Mouse (Mus musculus) spleen, embryonic (tissue): ENCODE data around the gene Kcna7.

ENCODE experiments used
- CTCF ChIA-PET: fragments of 350-600 bp; sonication (Branson Sonifier 250); formaldehyde crosslinking; loops from one replicate; lab custom pipeline; 2022; lab: Charles Lee

Kcna7 gene

GRCm38 (mm10) chr7:45395129-45395541 lies 10.3 kb upstream of the Kcna7 start:
- CTCF ChIA-PET = interaction anchor here (0.7 kb wide), 1 partner anchor 18 kb away, joined by 15 read pairs; no protein-coding TSS in a partner anchor

GRCm38 (mm10) chr7:45395578-45396336 lies 9.7 kb upstream of the Kcna7 start, which contains the start of gene Snrnp70:
Gene Snrnp70 (minus strand): TSS chr7:45395742.
- CTCF ChIA-PET = interaction anchor here (0.7 kb wide), 1 partner anchor 378 kb away, joined by 4 read pairs; the partner anchor contains the start of gene Rras

GRCm38 (mm10) chr7:45396337-45396775 lies 9.1 kb upstream of the Kcna7 start:
- CTCF ChIA-PET = interaction anchor here (0.7 kb wide), 1 partner anchor 378 kb away, joined by 4 read pairs; the partner anchor contains the start of gene Rras

- CTCF ChIA-PET = interaction anchor here (0.6 to 0.7 kb wide), 2 partner anchors 148 to 379 kb away, joined by 3 to 4 read pairs; partner anchors contain the start of gene Rras
These were observed 8.7 kb upstream of the Kcna7 start for GRCm38 (mm10) chr7:45396787-45397186.

GRCm38 (mm10) chr7:45401521-45402085 lies 3.9 kb upstream of the Kcna7 start:
- CTCF ChIA-PET = no interaction called here

GRCm38 (mm10) chr7:45403532-45404261 lies 1.8 kb upstream of the Kcna7 start:
- CTCF ChIA-PET = interaction anchor here (0.6 to 0.8 kb wide), 6 partner anchors 10 to 321 kb away, joined by 3 to 5 read pairs (median 3); partner anchors contain the start of gene Ntf5

GRCm38 (mm10) chr7:45406157-45407156 lies 1.0 kb downstream of the Kcna7 start:
- CTCF ChIA-PET = no interaction called here

GRCm38 (mm10) chr7:45407836-45408235 lies 2.4 kb downstream of the Kcna7 start:
- CTCF ChIA-PET = no interaction called here

- CTCF ChIA-PET = no interaction called here
These were observed 2.9 kb downstream of the Kcna7 start for GRCm38 (mm10) chr7:45408351-45408750.

GRCm38 (mm10) chr7:45408949-45409348 lies 3.5 kb downstream of the Kcna7 start:
- CTCF ChIA-PET = no interaction called here

- CTCF ChIA-PET = no interaction called here
These were observed 4.2 kb downstream of the Kcna7 start for GRCm38 (mm10) chr7:45409497-45410163.

GRCm38 (mm10) chr7:45412421-45412820 lies 7.0 kb downstream of the Kcna7 start:
- CTCF ChIA-PET = no interaction called here

- CTCF ChIA-PET = interaction anchor here (0.6 kb wide), 2 partner anchors 9 to 12 kb away, joined by 3 to 13 read pairs; no protein-coding TSS in a partner anchor
These were observed 7.8 kb downstream of the Kcna7 start, which contains the start of gene Ntf5 for GRCm38 (mm10) chr7:45413113-45413863. Gene Ntf5 (plus strand): TSS chr7:45413695.

- CTCF ChIA-PET = interaction anchor here (0.6 kb wide), 1 partner anchor 95 kb away, joined by 4 read pairs; no protein-coding TSS in a partner anchor
These were observed 8.6 kb downstream of the Kcna7 start for GRCm38 (mm10) chr7:45413864-45414739.

GRCm38 (mm10) chr7:45414740-45415224 lies 9.3 kb downstream of the Kcna7 start:
- CTCF ChIA-PET = interaction anchor here (0.6 kb wide), 1 partner anchor 94 kb away, joined by 4 read pairs; no protein-coding TSS in a partner anchor

GRCm38 (mm10) chr7:45415636-45416035 lies 10.2 kb downstream of the Kcna7 start:
- CTCF ChIA-PET = no interaction called here

- CTCF ChIA-PET = interaction anchor here (0.5 to 1.2 kb wide), 3 partner anchors 14 to 1208 kb away, joined by 3 to 6 read pairs (median 3); no protein-coding TSS in a partner anchor
These were observed 12.6 kb downstream of the Kcna7 start for GRCm38 (mm10) chr7:45417962-45418492.
